Mouse (Mus musculus) small intestine, adult 2 months (tissue): ENCODE measurements around the gene Fchsd2.

Experiments used
- CTCF ChIP-seq: fragments of 200-500 bp; IDR thresholded peaks from 2 replicates; pipeline ENCODE4 v1.5.1; 2012; ENCODE audit warnings: low read depth, mild to moderate bottlenecking, control low read depth, inconsistent platforms, low read length, moderate library complexity, mixed read lengths; ENCODE audit not compliant: insufficient replicate concordance, insufficient read length; ENCODE audit errors: extremely low read depth
- POLR2A ChIP-seq: fragments of 200-500 bp; IDR thresholded peaks from 2 replicates; pipeline ENCODE4 v1.6.1; 2012; ENCODE audit warnings: low read depth, mild to moderate bottlenecking, control low read depth, inconsistent platforms, low read length, moderate library complexity

DNA sequence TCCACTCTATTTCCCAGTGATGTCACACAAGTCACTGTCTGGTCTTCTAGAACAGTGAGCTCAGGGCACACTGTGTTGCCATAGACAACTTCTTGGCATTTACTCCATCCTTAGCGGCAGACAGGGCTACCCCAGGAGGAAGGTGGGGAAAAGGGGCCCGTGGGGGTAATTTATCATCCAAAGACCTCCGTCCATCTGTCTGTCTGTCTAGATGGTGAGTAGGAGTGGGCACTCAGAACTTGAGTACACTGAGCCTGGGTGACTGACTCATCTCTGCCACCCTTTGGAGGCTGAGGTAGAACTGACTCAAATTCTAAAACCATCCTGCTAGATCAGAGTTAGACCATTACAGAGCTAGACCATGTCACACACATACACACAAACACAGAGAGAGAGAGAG, 224.4 kb downstream of the Fchsd2 start, which contains the start of gene Stard10:
- TF ChIP-seq CTCF (no peak), POLR2A (no peak)
